Mouse (Mus musculus) embryonic stem cell, embryonic (primary cell): Measurements from ENCODE around the gene Selenos.

Experiments
- CTCF ChIA-PET, 4 experiments: fragments of 300-600 bp in 2 of 4; fragments of 350-600 bp in 2 of 4; sonication (Branson Sonifier 250); formaldehyde crosslinking; loops; one replicate each; lab custom pipeline; 2022; ENCODE audit warnings: inconsistent platforms in 2 of 4; lab: Charles Lee
- POLR2A ChIA-PET, 4 experiments: fragments of 300-600 bp in 2 of 4; fragments of 350-600 bp in 2 of 4; sonication (Branson Sonifier 250); formaldehyde crosslinking; loops; one replicate each; lab custom pipeline; 2022; ENCODE audit warnings: antibody characterized with exemption in 4 of 4, inconsistent platforms in 1 of 4; lab: Charles Lee

Gene Selenos

DNA sequence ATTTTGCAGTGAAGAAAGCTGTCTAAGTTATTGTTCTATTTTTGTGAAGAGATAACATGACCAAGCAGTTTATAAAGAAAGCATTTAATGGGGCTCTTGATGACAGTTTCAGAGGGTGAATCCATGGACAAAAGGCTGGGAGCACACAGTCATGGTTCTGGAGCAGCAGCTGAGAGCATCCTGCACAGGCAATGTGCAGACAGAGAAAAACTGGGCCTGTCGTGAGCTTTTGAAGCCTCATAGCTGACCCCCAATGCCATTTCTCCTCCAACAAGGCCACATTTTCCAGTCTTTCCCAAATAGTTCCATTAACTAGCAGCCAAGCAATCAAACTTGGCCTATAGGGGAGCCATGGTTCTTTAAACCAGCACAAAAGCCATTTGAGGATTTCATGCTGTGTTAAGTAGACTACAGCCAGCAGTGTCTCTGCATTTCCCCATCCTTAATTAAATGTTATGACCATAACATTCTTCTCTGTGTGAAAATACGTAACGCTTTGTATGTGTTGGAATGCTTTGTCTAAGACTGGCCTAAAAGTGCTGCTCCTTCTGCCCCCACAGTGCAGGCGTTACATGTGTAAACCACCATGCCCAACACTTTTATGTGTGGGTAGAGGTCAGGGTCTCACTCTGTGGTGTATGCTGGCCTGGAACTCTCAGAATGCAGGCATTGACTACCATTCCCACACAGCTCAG, 48.6 kb downstream of the Selenos start:
- CTCF ChIA-PET = no interaction called here
- POLR2A ChIA-PET = interaction anchor here in 1 of 4 experiments (1.1 kb wide), 1 partner anchor 10 kb away, joined by 3 read pairs; no protein-coding TSS in a partner anchor

DNA sequence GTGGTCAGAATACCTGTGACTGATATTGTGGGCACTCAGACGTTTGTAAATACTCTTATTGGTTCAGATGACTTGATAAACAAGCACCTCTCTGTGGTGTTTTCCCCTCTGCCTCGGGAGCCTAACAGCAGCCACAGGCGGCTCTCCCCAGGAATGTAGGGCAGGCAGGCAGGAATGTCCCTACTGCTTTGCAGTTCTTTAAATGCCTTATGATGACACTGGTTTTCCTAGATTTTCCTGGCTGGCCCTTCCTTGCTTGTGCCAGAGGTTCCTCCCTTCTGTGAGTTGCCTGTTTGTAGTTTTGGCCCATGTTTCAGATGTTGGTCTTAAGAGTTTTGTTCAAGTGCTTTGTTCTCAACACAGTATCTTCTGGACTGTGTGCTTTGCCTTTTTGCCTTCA, 49.4 kb downstream of the Selenos start:
- CTCF ChIA-PET = no interaction called here

DNA sequence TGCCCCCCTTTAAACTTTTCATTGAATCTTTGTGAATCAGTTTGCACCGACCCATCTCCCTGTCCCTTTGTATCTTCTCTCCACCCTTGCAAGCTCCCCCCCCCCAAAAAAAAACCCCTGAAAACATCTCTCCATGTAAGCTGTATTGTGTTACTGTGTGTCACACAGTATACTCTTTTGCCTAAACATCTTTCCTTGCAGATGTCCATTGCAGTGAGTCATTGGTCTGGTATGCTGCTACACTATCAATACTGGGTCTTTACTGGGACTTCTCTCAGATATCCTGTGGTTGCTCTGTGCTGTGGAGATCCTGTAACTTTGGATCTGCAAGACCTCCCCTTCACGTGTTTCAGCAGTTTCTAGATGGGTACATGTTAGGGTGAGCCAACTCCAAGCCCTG, 50.8 kb downstream of the Selenos start:
- CTCF ChIA-PET = interaction anchor here in 1 of 4 experiments (0.7 kb wide), 1 partner anchor 51 kb away, joined by 3 read pairs; no protein-coding TSS in a partner anchor
- POLR2A ChIA-PET = interaction anchor here in 2 of 4 experiments (0.6 to 1.4 kb wide), 3 partner anchors 13 to 96 kb away, joined by 3 to 4 read pairs (median 4); no protein-coding TSS in a partner anchor

More for the DNA sequence above, 49.4 kb downstream of the Selenos start:
- POLR2A ChIA-PET = interaction anchor here in 1 of 4 experiments (0.8 to 1.1 kb wide), 2 partner anchors 10 to 32 kb away, joined by 3 read pairs; no protein-coding TSS in a partner anchor

DNA sequence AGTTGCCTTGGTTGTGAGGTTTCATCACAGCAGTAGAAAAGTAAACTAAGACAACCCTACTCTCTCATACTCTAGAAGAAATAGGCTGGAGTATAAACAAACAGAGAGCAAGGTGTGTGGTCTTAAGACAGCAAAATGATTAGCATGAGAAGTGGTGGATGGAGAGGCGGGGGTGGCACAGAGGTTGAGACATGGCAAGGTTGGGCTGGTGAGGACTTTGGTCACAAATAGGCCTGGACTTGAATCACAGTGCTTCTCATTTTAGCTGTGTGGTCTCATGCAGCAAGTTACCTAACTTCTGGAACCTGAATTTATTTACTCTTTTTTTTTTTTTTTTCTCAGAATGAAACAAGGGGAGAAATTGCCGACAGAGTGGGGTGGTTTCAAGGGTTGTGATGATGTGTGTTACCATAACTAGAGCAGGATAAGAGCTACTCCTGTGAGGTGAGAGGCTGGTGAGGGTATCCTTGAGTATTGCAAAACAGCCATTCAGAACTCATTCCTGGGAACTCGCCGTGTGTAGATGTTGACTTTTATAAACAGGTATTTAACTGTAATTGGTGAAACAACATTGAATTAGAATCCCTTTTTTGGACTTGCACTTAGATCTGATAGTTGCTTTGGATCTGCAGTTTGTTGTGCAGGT, 52.5 kb downstream of the Selenos start:
- POLR2A ChIA-PET = interaction anchor here in 1 of 4 experiments (0.7 kb wide), 1 partner anchor 237 kb away, joined by 4 read pairs; no protein-coding TSS in a partner anchor
- CTCF ChIA-PET = no interaction called here

DNA sequence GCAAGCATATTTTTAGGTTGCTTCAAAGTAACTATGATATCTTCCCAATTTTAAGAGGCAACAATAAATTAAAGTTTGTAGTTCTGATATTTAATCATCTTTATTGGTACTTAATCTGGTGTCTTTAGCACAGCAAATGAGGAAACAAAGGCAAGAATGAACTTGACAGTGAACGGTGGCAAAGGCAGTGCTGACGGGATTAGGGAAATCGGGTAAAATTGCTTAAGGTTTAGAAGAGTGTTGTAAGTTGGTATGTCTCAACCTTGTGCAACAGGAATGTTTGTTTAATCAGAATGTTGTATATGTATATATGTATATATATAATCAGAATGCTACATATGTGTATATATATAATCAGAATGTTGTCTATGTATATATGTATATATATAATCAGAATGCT, 54.7 kb downstream of the Selenos start:
- CTCF ChIA-PET = no interaction called here
- POLR2A ChIA-PET = no interaction called here

DNA sequence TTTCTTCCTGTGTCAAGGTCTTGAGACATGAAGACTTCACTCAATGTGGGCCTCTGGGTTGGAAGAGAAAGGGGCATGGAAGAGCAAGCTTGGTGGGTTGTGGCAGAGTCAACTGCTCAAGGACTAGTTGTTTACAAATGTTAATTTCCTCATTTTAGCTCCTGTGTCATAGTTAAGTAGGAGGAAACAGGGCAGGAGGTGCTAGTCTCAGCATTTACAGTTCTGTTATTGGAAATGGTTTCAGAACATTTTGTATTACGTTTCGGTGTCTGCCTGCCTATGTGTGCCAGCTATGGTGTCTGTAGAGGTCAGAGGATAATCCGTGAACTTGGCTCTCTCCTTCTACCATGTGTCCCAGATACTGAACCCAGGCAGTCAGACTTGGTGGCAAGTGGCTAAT, 56.2 kb downstream of the Selenos start:
- POLR2A ChIA-PET = interaction anchor here in 1 of 4 experiments (1.2 kb wide), 1 partner anchor 24 kb away, joined by 4 read pairs; no protein-coding TSS in a partner anchor
- CTCF ChIA-PET = interaction anchor here in 1 of 4 experiments (0.5 kb wide), 1 partner anchor 1070 kb away, joined by 5 read pairs; no protein-coding TSS in a partner anchor

DNA sequence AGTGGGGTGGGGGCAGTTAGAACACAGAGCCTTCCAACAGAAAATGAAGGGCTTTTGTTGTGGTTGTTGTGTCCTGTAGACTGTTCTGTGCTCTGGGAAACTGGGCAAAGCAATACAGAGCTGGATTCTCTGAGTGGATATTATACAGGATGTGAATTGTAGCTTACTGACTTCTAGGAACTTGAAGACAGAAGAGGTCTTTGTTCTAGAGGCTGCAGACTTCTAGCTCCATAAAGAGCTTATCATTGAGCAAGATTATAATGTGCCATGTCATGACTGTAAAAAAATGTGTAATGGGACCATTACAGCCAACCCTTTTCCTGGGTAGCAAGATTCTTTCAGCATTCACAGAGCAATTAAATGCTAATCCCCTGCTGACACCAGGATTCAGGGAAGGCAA, 56.7 kb downstream of the Selenos start:
- ChIA-PET POLR2A (interaction anchor here in 1 of 4 experiments (0.5 to 1.2 kb wide), 2 partner anchors 14 to 23 kb away, joined by 3 to 4 read pairs; no protein-coding TSS in a partner anchor), CTCF (interaction anchor here in 1 of 4 experiments (0.5 kb wide), 1 partner anchor 1070 kb away, joined by 5 read pairs; no protein-coding TSS in a partner anchor)

DNA sequence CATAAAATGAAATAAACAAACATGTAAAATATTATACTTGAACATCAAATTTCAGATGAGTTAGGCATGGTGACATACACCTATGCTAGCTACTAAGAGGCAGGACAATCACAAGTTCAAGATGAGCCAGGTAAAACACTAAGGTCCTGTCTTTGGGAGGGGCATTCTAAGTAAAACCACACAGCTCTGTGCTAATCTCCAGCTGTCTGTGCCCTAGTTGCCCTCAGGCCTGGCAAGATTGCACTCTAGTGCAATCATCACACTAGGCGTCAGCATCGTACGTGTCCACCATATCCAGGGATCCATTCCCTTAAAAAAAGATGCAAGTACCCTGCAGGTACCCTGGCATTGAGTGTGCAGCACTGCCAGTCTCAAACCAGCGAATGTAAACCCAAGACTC, 57.9 kb downstream of the Selenos start:
- POLR2A ChIA-PET = interaction anchor here in 1 of 4 experiments (0.6 kb wide), 1 partner anchor 45 kb away, joined by 3 read pairs; no protein-coding TSS in a partner anchor
- CTCF ChIA-PET = no interaction called here

DNA sequence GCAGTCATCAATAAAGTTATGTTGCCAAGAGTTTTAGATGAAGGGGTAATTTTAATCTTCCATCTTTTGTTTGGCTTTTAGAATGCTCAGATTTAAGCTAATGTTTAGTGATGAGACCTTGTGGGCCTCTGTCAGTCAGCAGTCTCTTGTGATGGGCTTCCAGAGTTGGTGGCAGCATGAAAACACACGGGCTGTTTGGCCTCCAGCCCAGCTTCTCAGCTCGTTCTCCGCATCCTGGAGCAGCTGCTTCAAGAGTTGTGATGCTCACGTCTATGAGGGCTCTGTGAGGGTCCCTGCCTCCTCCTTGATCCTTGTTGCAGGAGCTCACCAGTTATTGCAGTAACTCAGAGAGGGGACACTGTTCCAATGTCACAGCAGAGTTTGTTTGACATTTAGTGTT, 58.9 kb downstream of the Selenos start:
- ChIA-PET CTCF (no interaction called here), POLR2A (interaction anchor here in 1 of 4 experiments (1.3 kb wide), 1 partner anchor 9 kb away, joined by 3 read pairs; no protein-coding TSS in a partner anchor)

DNA sequence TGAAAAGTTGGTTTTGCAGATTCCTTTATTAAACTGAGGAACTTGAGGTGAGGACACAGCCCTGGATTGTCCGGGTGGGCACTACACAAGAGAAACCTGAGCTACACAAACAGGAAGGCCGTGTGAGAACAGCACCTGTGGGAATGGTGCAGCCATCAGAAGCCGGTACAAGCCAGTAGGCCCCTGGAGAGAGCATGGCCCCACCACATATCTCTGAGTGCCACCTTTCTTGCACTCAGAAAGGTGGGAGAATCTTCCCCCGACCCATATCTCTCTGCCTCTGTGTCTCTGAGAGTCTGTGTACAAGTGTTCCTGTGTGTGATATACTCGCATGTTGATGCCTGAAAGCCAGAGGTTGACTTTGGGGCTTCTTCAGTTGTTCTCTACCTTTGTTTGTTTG, 59.4 kb downstream of the Selenos start:
- ChIA-PET CTCF (interaction anchor here in 1 of 4 experiments (0.5 kb wide), 1 partner anchor 10 kb away, joined by 6 read pairs; no protein-coding TSS in a partner anchor), POLR2A (interaction anchor here in 1 of 4 experiments (1.3 kb wide), 1 partner anchor 9 kb away, joined by 3 read pairs; no protein-coding TSS in a partner anchor)
